Comparison of ENCODE assay signal across 9 mouse cellular contexts in genomic region chr14:20891941-20892402, GRCm38 (mm10). TPM values are rescaled to one million over a fixed set of nuclear protein-coding genes. Genes with fewer than 3 reads are reported as not detected.
DNase-seq lines count a peak whose midpoint lies in the region; ATAC-seq and TF ChIP-seq lines count a peak whose summit lies in the region.
"Had no signal": no experiment of that assay in that cellular context is flagged by ENCODE, and none has a peak within 500 bp of the region (broad histone marks: within the 10 kb centered on the region; RNA-seq: fewer than 3 reads in every experiment).

No protein-coding gene starts in this region.

- H3K9me3 ChIP-seq in forebrain, postnatal 0 days (ENCODE audit: low read length): no peaks in the 10 kb centered on the region
- H3K9me3 ChIP-seq in hindbrain, embryonic 16.5 days (ENCODE audit: control insufficient read depth, low read length): no peaks in the 10 kb centered on the region
- H3K9me3 ChIP-seq in limb, embryonic 14.5 days (ENCODE audit: control insufficient read depth, low read length): no peaks in the 10 kb centered on the region
- no peaks in the 10 kb centered on the region for H3K9me3 ChIP-seq in neural tube, embryonic 13.5 days
- H3K9me3 ChIP-seq: neural tube, embryonic 12.5 days had no signal

- H3K4me2 ChIP-seq in forebrain, postnatal 0 days (ENCODE audit: low read depth): no peak overlapping the region
- H3K4me2 ChIP-seq in hindbrain, embryonic 16.5 days (ENCODE audit: low read length): no peak overlapping the region
- H3K4me2 ChIP-seq in limb, embryonic 14.5 days (replicated peaks; ENCODE audit: low read depth, low read length, severe bottlenecking): no peak overlapping the region
- H3K4me2 ChIP-seq in neural tube, embryonic 13.5 days: no peak overlapping the region
- H3K4me2 ChIP-seq: neural tube, embryonic 12.5 days had no signal

- TF ChIP-seq POLR2A in limb, embryonic 14.5 days (IDR thresholded peaks at IDR 0.05; ENCODE audit: borderline replicate concordance, extremely low read depth, insufficient read depth, insufficient read length): no peak

- no peak for TF ChIP-seq CTCF in forebrain, postnatal 0 days (IDR thresholded peaks at IDR 0.05; ENCODE audit: low read depth)

- peak; percentile 95 for ATAC-seq in forebrain, postnatal 0 days
- peak; percentile 81 for ATAC-seq in hindbrain, embryonic 16.5 days
- ATAC-seq in limb, embryonic 14.5 days (ENCODE audit: low FRiP score, low read depth): peak; percentile 85
- peak; percentile 53 for ATAC-seq in neural tube, embryonic 13.5 days (ENCODE audit: low read depth)

- no peak overlapping the region for H3K27ac ChIP-seq in forebrain, postnatal 0 days (ENCODE audit: low read depth, low read length)
- no peak overlapping the region; the same call in 1 of the 2 replicates for H3K27ac ChIP-seq in hindbrain, embryonic 16.5 days (ENCODE audit: low read depth, low read length)
- no peak overlapping the region for H3K27ac ChIP-seq in limb, embryonic 14.5 days (replicated peaks; ENCODE audit: low read depth, low read length)
- 0 out of 2 replicates have a peak overlapping the region, but pooled peaks have one; percentile 4 for H3K27ac ChIP-seq in neural tube, embryonic 13.5 days (replicated peaks)
- H3K27ac ChIP-seq: neural tube, embryonic 12.5 days had no signal

- no peaks in the 10 kb centered on the region for H3K27me3 ChIP-seq in forebrain, postnatal 0 days (ENCODE audit: insufficient read depth, low read length)
- H3K27me3 ChIP-seq in hindbrain, embryonic 16.5 days (replicated peaks; ENCODE audit: control insufficient read depth, insufficient read depth, low read length): no peaks in the 10 kb centered on the region
- no peaks in the 10 kb centered on the region for H3K27me3 ChIP-seq in limb, embryonic 14.5 days (ENCODE audit: control insufficient read depth, insufficient read depth, low read length)
- no peaks in the 10 kb centered on the region for H3K27me3 ChIP-seq in neural tube, embryonic 13.5 days
- H3K27me3 ChIP-seq: neural tube, embryonic 12.5 days had no signal

- H3K4me1 ChIP-seq in forebrain, postnatal 0 days (ENCODE audit: insufficient read depth): no peaks in the 10 kb centered on the region
- H3K4me1 ChIP-seq in hindbrain, embryonic 16.5 days (ENCODE audit: control insufficient read depth, insufficient read depth, low read depth, low read length): no peaks in the 10 kb centered on the region
- peaks cover 20% of the 10 kb centered on the region for H3K4me1 ChIP-seq in limb, embryonic 14.5 days (ENCODE audit: control insufficient read depth, insufficient read depth, low read length)
- H3K4me1 ChIP-seq in neural tube, embryonic 13.5 days (replicated peaks): peaks cover 5% of the 10 kb centered on the region; the same call in 1 of the 2 replicates
- H3K4me1 ChIP-seq: neural tube, embryonic 12.5 days had no signal

- no peak overlapping the region for H3K9ac ChIP-seq in forebrain, postnatal 0 days
- no peak overlapping the region for H3K9ac ChIP-seq in hindbrain, embryonic 16.5 days (ENCODE audit: low read depth, low read length)
- H3K9ac ChIP-seq in limb, embryonic 14.5 days (ENCODE audit: low read depth, low read length, severe bottlenecking): no peak overlapping the region
- no peak overlapping the region for H3K9ac ChIP-seq in neural tube, embryonic 13.5 days
- H3K9ac ChIP-seq: neural tube, embryonic 12.5 days had no signal

- peak; percentile 10 for DNase-seq in urinary bladder, postnatal 25 days (ENCODE audit: low spot score)
- no peak for DNase-seq in urinary bladder, adult 2 months (ENCODE audit: low spot score)
- peak; percentile 63 for DNase-seq in forebrain, postnatal 0 days
- DNase-seq in limb, embryonic 14.5 days (ENCODE audit: low spot score): peak; percentile 56
- DNase-seq in thymus, postnatal 14 days: no peak
- no peak for DNase-seq in urinary bladder, adult 18-20 months (ENCODE audit: low spot score in 2 of 2)

- no peaks in the 10 kb centered on the region for H3K36me3 ChIP-seq in forebrain, postnatal 0 days (ENCODE audit: insufficient read depth)
- no peaks in the 10 kb centered on the region for H3K36me3 ChIP-seq in hindbrain, embryonic 16.5 days (ENCODE audit: control insufficient read depth, insufficient read depth, low read length)
- H3K36me3 ChIP-seq in limb, embryonic 14.5 days (ENCODE audit: control insufficient read depth, insufficient read depth, low read length): no peaks in the 10 kb centered on the region
- H3K36me3 ChIP-seq in neural tube, embryonic 13.5 days: no peaks in the 10 kb centered on the region
- H3K36me3 ChIP-seq: neural tube, embryonic 12.5 days had no signal

- no peak overlapping the region for H3K4me3 ChIP-seq in forebrain, postnatal 0 days (ENCODE audit: low read depth, low read length)
- no peak overlapping the region for H3K4me3 ChIP-seq in hindbrain, embryonic 16.5 days (ENCODE audit: low read length)
- H3K4me3 ChIP-seq in limb, embryonic 14.5 days (replicated peaks; ENCODE audit: low read length): no peak overlapping the region
- no peak overlapping the region for H3K4me3 ChIP-seq in neural tube, embryonic 13.5 days
- H3K4me3 ChIP-seq: neural tube, embryonic 12.5 days had no signal

- WGBS in forebrain, postnatal 0 days: 27% methylated on average over 9 of the region's 9 CpGs
- 30% methylated on average over 9 of the region's 9 CpGs for WGBS in hindbrain, embryonic 16.5 days
- 16% methylated on average over 9 of the region's 9 CpGs for WGBS in limb, embryonic 14.5 days
- WGBS in neural tube, embryonic 13.5 days: 45% methylated on average over 9 of the region's 9 CpGs

RNA-seq across cellular contexts. Expression of gene Vcl, which starts 37.2 kb away (rescaled TPM):
- polyA plus RNA-seq in urinary bladder, adult 2 months (2012; rRNA removed): 291 and 300 TPM in 2 replicates
- total RNA-seq in forebrain, postnatal 0 days (2014; rRNA removed): 15.5 and 21.6 TPM in 2 replicates
- 4.4 and 6.6 TPM in 2 replicates for polyA plus RNA-seq in forebrain, postnatal 0 days (2015; fragmentation: Nextera tagmentation; extraction: Ambion mirVana)
- 14.8 and 20.6 TPM in 2 replicates for polyA plus RNA-seq in hindbrain, embryonic 16.5 days (2015; fragmentation: Nextera tagmentation; extraction: Ambion mirVana)
- 67.4 and 69.9 TPM in 2 replicates for polyA plus RNA-seq in limb, embryonic 14.5 days (2012; rRNA removed)
- 62.4 and 64.1 TPM in 2 replicates for polyA plus RNA-seq in limb, embryonic 14.5 days (2014; fragmentation: Nextera tagmentation; extraction: Ambion mirVana)
- 20.7 and 27.1 TPM in 2 replicates for polyA plus RNA-seq in neural tube, embryonic 13.5 days (2015; fragmentation: Nextera tagmentation; extraction: Ambion mirVana)

RNA-seq across cellular contexts. Expression of gene Plau, which starts 55.5 kb away (rescaled TPM):
- 73.2 and 80.6 TPM in 2 replicates for polyA plus RNA-seq in urinary bladder, adult 2 months (2012; rRNA removed)
- 0.62 and 1.1 TPM in 2 replicates for total RNA-seq in forebrain, postnatal 0 days (2014; rRNA removed)
- 0.23 and 0.44 TPM in 2 replicates for polyA plus RNA-seq in forebrain, postnatal 0 days (2015; fragmentation: Nextera tagmentation; extraction: Ambion mirVana)
- 0.17 and 0.56 TPM in 2 replicates for polyA plus RNA-seq in hindbrain, embryonic 16.5 days (2015; fragmentation: Nextera tagmentation; extraction: Ambion mirVana)
- polyA plus RNA-seq in limb, embryonic 14.5 days (2012; rRNA removed): 8.3 and 9.1 TPM in 2 replicates
- polyA plus RNA-seq in limb, embryonic 14.5 days (2014; fragmentation: Nextera tagmentation; extraction: Ambion mirVana): 3.1 and 3.4 TPM in 2 replicates
- 1.2 TPM in 2 replicates for polyA plus RNA-seq in neural tube, embryonic 13.5 days (2015; fragmentation: Nextera tagmentation; extraction: Ambion mirVana)

Comparison
In these comparisons a context has a peak if more than half of its experiments do, and no peak if none do; other contexts are left out.
1. DNase-seq: peak in urinary bladder, postnatal 25 days (single experiment), forebrain, postnatal 0 days (single experiment) and limb, embryonic 14.5 days (single experiment); none in urinary bladder, adult 2 months (single experiment), thymus, postnatal 14 days (single experiment) and urinary bladder, adult 18-20 months (0 of 2).
2. Peak in every context shown above with its lines, with median percentiles within 50 percentile points of each other: ATAC-seq.